Mouse (Mus musculus): ENCODE results near the gene Itgb3. TPM values are rescaled to one million over a fixed set of nuclear protein-coding genes. Genes with fewer than 3 reads are reported as not detected.
"Not testable (repeated sequence)": the region's sequence is repeated elsewhere in the genome, so short reads cannot be mapped to it uniquely, and the experiment has no call there.

Itgb3 gene
- polyA plus RNA-seq, 1 experiment from 2014 or later = 5.2 TPM

GRCm38 (mm10) chr11:104571373-104571772 lies 36.4 kb upstream of the Itgb3 start:
- not testable (repeated sequence) for H3K36me3 ChIP-seq; H3K4me1 ChIP-seq; H3K9me3 ChIP-seq (replicated peaks); H3K27ac ChIP-seq (replicated peaks); ATAC-seq (ENCODE audit: insufficient number of reproducible peaks, low FRiP score, low TSS enrichment, low read depth); H3K9ac ChIP-seq
- peaks cover 10% of the 10 kb centered on the region; the same call in 1 of the 2 replicates for H3K27me3 ChIP-seq
- 1% methylated on average over 28 of the region's 28 CpGs for WGBS
- H3K4me3 ChIP-seq (replicated peaks) = peak overlapping the region; percentile 37
- peak overlapping the region; percentile 57 for H3K4me2 ChIP-seq (replicated peaks)

- Histone ChIP-seq H3K4me2 (replicated peaks) (no peak overlapping the region), H3K9me3 (replicated peaks) (no peaks in the 10 kb centered on the region), H3K36me3 (no peaks in the 10 kb centered on the region), H3K9ac (no peak overlapping the region), H3K27ac (replicated peaks) (no peak overlapping the region), H3K4me1 (no peaks in the 10 kb centered on the region), H3K27me3 (peaks cover 12% of the 10 kb centered on the region; the same call in 1 of the 2 replicates), H3K4me3 (replicated peaks) (no peak overlapping the region)
- no peak for ATAC-seq (ENCODE audit: insufficient number of reproducible peaks, low FRiP score, low TSS enrichment, low read depth)
- WGBS = 47% methylated on average over 7 of the region's 7 CpGs
Observed at GRCm38 (mm10) chr11:104572091-104572490, 35.7 kb upstream of the Itgb3 start.

GRCm38 (mm10) chr11:104572566-104572965 lies 35.2 kb upstream of the Itgb3 start:
- H3K4me3 ChIP-seq (replicated peaks) = no peak overlapping the region
- no peaks in the 10 kb centered on the region for H3K36me3 ChIP-seq
- no peak for ATAC-seq (ENCODE audit: insufficient number of reproducible peaks, low FRiP score, low TSS enrichment, low read depth)
- no peak overlapping the region for H3K4me2 ChIP-seq (replicated peaks)
- H3K9me3 ChIP-seq (replicated peaks) = no peaks in the 10 kb centered on the region
- WGBS = 56% methylated on average over 2 of the region's 2 CpGs
- no peaks in the 10 kb centered on the region for H3K4me1 ChIP-seq
- H3K27ac ChIP-seq (replicated peaks) = no peak overlapping the region
- H3K9ac ChIP-seq = no peak overlapping the region
- H3K27me3 ChIP-seq = peaks cover 12% of the 10 kb centered on the region; the same call in 1 of the 2 replicates

- peak; percentile 70 for ATAC-seq (ENCODE audit: insufficient number of reproducible peaks, low FRiP score, low TSS enrichment, low read depth)
- H3K36me3 ChIP-seq = no peaks in the 10 kb centered on the region
- H3K4me2 ChIP-seq (replicated peaks) = no peak overlapping the region
- H3K9me3 ChIP-seq (replicated peaks) = no peaks in the 10 kb centered on the region
- 0 out of 2 replicates have a peak, but pooled peaks cover 4% of the 10 kb centered on the region for H3K4me1 ChIP-seq
- no peak overlapping the region for H3K9ac ChIP-seq
- H3K27me3 ChIP-seq = peaks cover 7% of the 10 kb centered on the region; the same call in 1 of the 2 replicates
- H3K4me3 ChIP-seq (replicated peaks) = 0 out of 2 replicates have a peak overlapping the region, but pooled peaks have one; percentile 1
- no peak overlapping the region for H3K27ac ChIP-seq (replicated peaks)
- WGBS = 33% methylated on average over 10 of the region's 10 CpGs
Observed at GRCm38 (mm10) chr11:104576772-104577612, 30.8 kb upstream of the Itgb3 start.

GRCm38 (mm10) chr11:104578074-104578473 lies 29.7 kb upstream of the Itgb3 start:
- H3K9me3 ChIP-seq (replicated peaks) = no peaks in the 10 kb centered on the region
- H3K27ac ChIP-seq (replicated peaks) = no peak overlapping the region
- no peaks in the 10 kb centered on the region for H3K36me3 ChIP-seq
- H3K4me3 ChIP-seq (replicated peaks) = no peak overlapping the region
- WGBS = 30% methylated on average over 5 of the region's 5 CpGs
- H3K4me2 ChIP-seq (replicated peaks) = no peak overlapping the region
- H3K9ac ChIP-seq = no peak overlapping the region
- no peak for ATAC-seq (ENCODE audit: insufficient number of reproducible peaks, low FRiP score, low TSS enrichment, low read depth)
- H3K4me1 ChIP-seq = 0 out of 2 replicates have a peak, but pooled peaks cover 7% of the 10 kb centered on the region
- 0 out of 2 replicates have a peak, but pooled peaks cover 2% of the 10 kb centered on the region for H3K27me3 ChIP-seq

- no peak overlapping the region for H3K9ac ChIP-seq
- 0 out of 2 replicates have a peak, but pooled peaks cover 2% of the 10 kb centered on the region for H3K27me3 ChIP-seq
- no peak overlapping the region for H3K27ac ChIP-seq (replicated peaks)
- no peak overlapping the region for H3K4me3 ChIP-seq (replicated peaks)
- H3K4me1 ChIP-seq = 0 out of 2 replicates have a peak, but pooled peaks cover 7% of the 10 kb centered on the region
- no peak for ATAC-seq (ENCODE audit: insufficient number of reproducible peaks, low FRiP score, low TSS enrichment, low read depth)
- H3K36me3 ChIP-seq = no peaks in the 10 kb centered on the region
- H3K9me3 ChIP-seq (replicated peaks) = no peaks in the 10 kb centered on the region
- 86% methylated on average over 9 of the region's 9 CpGs for WGBS
- H3K4me2 ChIP-seq (replicated peaks) = no peak overlapping the region
Observed at GRCm38 (mm10) chr11:104579084-104579483, 28.7 kb upstream of the Itgb3 start.

GRCm38 (mm10) chr11:104579575-104579974 lies 28.2 kb upstream of the Itgb3 start:
- Histone ChIP-seq H3K27ac (replicated peaks) (no peak overlapping the region), H3K27me3 (0 out of 2 replicates have a peak, but pooled peaks cover 2% of the 10 kb centered on the region), H3K36me3 (no peaks in the 10 kb centered on the region), H3K9me3 (replicated peaks) (no peaks in the 10 kb centered on the region), H3K4me2 (replicated peaks) (no peak overlapping the region), H3K4me3 (replicated peaks) (no peak overlapping the region), H3K9ac (no peak overlapping the region), H3K4me1 (0 out of 2 replicates have a peak, but pooled peaks cover 7% of the 10 kb centered on the region)
- WGBS = 92% methylated on average over 8 of the region's 8 CpGs
- no peak for ATAC-seq (ENCODE audit: insufficient number of reproducible peaks, low FRiP score, low TSS enrichment, low read depth)

- H3K27me3 ChIP-seq = 0 out of 2 replicates have a peak, but pooled peaks cover 2% of the 10 kb centered on the region
- ATAC-seq (ENCODE audit: insufficient number of reproducible peaks, low FRiP score, low TSS enrichment, low read depth) = no peak
- no peak overlapping the region for H3K9ac ChIP-seq
- WGBS = 73% methylated on average over 6 of the region's 6 CpGs
- no peaks in the 10 kb centered on the region for H3K36me3 ChIP-seq
- no peaks in the 10 kb centered on the region for H3K9me3 ChIP-seq (replicated peaks)
- H3K4me1 ChIP-seq = 0 out of 2 replicates have a peak, but pooled peaks cover 7% of the 10 kb centered on the region
- no peak overlapping the region for H3K4me2 ChIP-seq (replicated peaks)
- H3K4me3 ChIP-seq (replicated peaks) = no peak overlapping the region
- no peak overlapping the region for H3K27ac ChIP-seq (replicated peaks)
Observed at GRCm38 (mm10) chr11:104580091-104580490, 27.7 kb upstream of the Itgb3 start.

GRCm38 (mm10) chr11:104580606-104581005 lies 27.2 kb upstream of the Itgb3 start:
- Histone ChIP-seq H3K9me3 (replicated peaks) (no peaks in the 10 kb centered on the region), H3K27ac (replicated peaks) (no peak overlapping the region), H3K9ac (no peak overlapping the region), H3K4me3 (replicated peaks) (no peak overlapping the region), H3K27me3 (0 out of 2 replicates have a peak, but pooled peaks cover 2% of the 10 kb centered on the region), H3K4me1 (0 out of 2 replicates have a peak, but pooled peaks cover 7% of the 10 kb centered on the region), H3K36me3 (no peaks in the 10 kb centered on the region), H3K4me2 (replicated peaks) (no peak overlapping the region)
- no peak for ATAC-seq (ENCODE audit: insufficient number of reproducible peaks, low FRiP score, low TSS enrichment, low read depth)
- WGBS = 86% methylated on average over 5 of the region's 5 CpGs

- 0 out of 2 replicates have a peak, but pooled peaks cover under 1% of the 10 kb centered on the region for H3K27me3 ChIP-seq
- 0 out of 2 replicates have a peak, but pooled peaks cover 7% of the 10 kb centered on the region for H3K4me1 ChIP-seq
- no peak overlapping the region for H3K27ac ChIP-seq (replicated peaks)
- 17% methylated on average over 18 of the region's 18 CpGs for WGBS
- H3K9ac ChIP-seq = no peak overlapping the region
- H3K4me2 ChIP-seq (replicated peaks) = peak overlapping the region; percentile 41
- H3K9me3 ChIP-seq (replicated peaks) = no peaks in the 10 kb centered on the region
- H3K4me3 ChIP-seq (replicated peaks) = peak overlapping the region; percentile 16; the same call in 1 of the 2 replicates
- H3K36me3 ChIP-seq = no peaks in the 10 kb centered on the region
- no peak for ATAC-seq (ENCODE audit: insufficient number of reproducible peaks, low FRiP score, low TSS enrichment, low read depth)
Observed at GRCm38 (mm10) chr11:104581446-104582307, 26.1 kb upstream of the Itgb3 start.

GRCm38 (mm10) chr11:104582308-104582606 lies 25.5 kb upstream of the Itgb3 start:
- Histone ChIP-seq H3K27ac (replicated peaks) (no peak overlapping the region), H3K4me1 (0 out of 2 replicates have a peak, but pooled peaks cover 7% of the 10 kb centered on the region), H3K27me3 (no peaks in the 10 kb centered on the region), H3K9me3 (replicated peaks) (no peaks in the 10 kb centered on the region), H3K4me3 (replicated peaks) (no peak overlapping the region), H3K4me2 (replicated peaks) (no peak overlapping the region), H3K36me3 (no peaks in the 10 kb centered on the region), H3K9ac (no peak overlapping the region)
- 80% methylated on average over 2 of the region's 2 CpGs for WGBS
- ATAC-seq (ENCODE audit: insufficient number of reproducible peaks, low FRiP score, low TSS enrichment, low read depth) = no peak

Data from embryonic facial prominence, embryonic 15.5 days (tissue).